Mouse (Mus musculus) gastrocnemius, postnatal 10 days (tissue): ENCODE measurements at regions not wholly inside any gene's neighbourhood (a gene's known extent, or its start where the extent isn't known, plus 50 kb on each side); places are given as distances from the start of the nearest gene placed in this dataset.

Experiments
- DNase-seq: peaks from one replicate; pipeline ENCODE4 v3.0.0; 2021; ENCODE audit warnings: mixed read lengths

DNA sequence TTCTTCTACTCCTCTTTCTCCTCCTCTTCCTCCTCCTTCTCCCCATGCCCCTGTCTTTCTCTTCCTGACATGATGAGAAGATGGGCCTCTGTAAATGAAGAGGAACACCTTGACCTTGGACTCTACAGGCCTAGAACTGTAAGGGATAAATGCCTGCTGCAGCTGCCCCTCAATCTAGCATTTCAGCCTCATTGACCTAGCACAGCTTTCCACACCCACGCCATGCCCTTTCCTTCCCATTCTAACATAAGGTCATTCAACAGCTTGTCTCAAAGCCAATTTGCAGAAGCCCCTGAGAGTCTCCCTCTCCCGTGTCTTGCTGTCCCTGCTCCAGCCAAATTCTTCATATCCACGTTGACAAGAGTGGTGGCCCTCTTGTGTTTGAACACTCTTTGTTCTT is 63.8 kb upstream of the Dscam start:
- no peak for DNase-seq

DNA sequence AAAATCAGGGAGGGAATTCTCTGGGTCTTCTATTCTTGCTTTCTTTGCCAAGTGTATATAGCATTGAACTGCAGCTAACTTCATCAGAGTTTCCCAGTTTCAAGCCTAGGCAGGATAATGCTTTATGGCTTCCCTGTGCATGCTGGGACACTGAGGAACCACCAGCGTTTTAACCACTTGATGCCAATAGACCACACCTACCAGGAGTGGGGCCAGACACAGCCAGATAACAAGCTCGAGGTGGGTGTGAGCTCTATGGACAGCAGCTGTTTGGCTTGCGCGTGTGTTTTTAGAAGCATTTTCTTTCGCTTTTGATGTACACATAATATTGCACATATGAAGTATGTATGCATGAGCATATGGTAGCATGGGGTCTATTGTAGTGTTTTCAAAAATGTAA is 69.1 kb upstream of the Dscam start:
- DNase-seq = no peak

- no peak for DNase-seq
Observed at GRCm38 (mm10) chr16:97240085-97240484, 69.5 kb upstream of the Dscam start.

DNA sequence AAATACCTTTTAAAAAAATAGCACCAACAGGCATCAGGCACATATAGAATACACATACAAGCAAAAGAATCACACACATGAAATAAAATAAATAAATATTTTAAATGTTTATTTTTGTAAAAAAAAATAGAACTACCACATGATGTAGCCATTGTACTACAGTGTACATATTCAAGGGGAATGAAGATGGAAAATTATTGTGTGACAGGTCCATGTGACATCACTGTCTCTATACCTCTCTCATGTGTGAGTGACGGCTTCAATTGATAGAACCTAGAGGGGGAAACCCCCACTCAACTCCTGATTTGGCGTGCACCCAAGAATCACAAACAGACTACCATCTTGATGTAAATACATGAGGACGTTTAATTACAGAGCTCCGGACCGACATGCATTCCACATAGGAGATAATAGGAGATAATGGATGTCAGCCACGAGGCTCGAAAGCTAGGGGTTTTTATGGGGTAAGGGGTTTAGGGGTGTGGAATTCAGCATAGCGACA is 70.4 kb upstream of the Dscam start:
- no peak for DNase-seq

GRCm38 (mm10) chr16:97241639-97242038 is 71.1 kb upstream of the Dscam start:
- no peak for DNase-seq

- DNase-seq = no peak
Observed at GRCm38 (mm10) chr16:97250488-97250887, 79.9 kb upstream of the Dscam start.

DNA sequence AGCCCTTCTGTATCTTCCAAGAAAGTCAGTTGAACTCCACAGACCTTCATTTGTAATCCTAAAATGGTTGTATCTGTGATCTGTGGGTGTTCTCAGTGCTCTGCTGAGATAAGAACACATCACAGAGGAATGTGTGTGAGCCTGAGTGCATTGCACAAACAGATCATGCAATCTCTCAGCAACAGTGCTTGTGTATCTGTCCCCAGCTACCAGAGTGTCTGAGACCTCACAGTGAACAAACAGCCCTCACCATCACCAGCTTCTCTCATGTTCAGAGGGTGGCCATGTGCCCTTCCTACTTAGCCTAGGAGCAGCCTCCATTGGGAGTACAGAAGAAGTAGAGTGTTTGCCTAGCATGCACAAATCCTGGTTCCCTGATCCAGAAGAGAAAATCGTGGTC is 82.0 kb upstream of the Dscam start:
- no peak for DNase-seq

DNA sequence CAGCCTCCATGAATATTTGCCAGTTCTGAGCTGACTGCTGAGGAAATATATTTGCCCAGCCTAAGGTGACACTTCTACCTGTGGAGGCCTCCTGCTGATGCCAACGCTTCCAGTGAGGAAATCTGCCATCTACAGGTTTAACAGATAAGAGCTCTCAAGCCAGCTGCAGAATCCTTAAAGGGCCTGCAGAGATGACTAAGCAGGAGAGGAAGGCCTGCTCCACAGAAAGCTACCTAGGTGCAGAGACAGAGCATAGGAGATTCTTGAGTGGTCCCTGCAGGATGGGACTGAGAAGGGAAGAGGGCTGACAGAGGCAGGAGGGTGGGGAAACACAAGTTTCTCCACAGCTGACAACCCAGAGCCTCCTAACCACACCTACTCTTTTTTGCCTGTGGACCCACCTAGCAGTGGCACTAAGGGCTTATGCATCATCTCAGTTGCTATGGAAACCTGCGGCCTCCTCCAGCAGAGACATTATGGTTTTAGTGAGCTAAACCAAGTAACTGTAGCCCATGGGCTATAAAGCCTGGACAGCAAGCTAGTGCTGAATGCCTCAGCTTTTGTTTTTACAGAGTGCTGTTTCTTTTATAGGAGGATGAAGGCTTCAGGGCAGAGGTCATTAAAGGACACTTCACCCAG is 82.6 kb upstream of the Dscam start:
- DNase-seq = no peak

- DNase-seq = no peak
Observed at GRCm38 (mm10) chr16:97258821-97259220, 88.3 kb upstream of the Dscam start.

DNA sequence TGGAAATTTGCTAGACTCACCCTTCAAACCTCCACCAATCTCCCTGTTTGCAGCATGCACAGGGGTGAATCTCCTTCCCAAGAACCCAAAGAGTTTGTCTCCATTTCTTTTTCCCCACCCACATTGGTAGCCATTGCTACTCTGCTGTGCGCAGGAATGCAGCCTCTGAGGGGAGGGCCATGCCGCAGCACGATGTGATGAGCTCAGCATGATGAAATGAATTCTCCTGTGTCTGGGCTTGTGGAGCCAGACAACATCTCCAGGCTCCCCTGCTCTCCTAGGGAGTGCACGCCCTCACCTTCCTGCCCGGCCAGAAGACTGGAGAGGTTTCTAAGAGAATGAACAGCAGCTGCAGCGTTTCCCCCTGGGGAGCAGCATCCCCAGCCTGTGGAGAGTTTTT is 92.9 kb upstream of the Dscam start:
- no peak for DNase-seq

GRCm38 (mm10) chr16:97270417-97271133 is 86.0 kb upstream of the Bace2 start:
- DNase-seq = no peak

DNA sequence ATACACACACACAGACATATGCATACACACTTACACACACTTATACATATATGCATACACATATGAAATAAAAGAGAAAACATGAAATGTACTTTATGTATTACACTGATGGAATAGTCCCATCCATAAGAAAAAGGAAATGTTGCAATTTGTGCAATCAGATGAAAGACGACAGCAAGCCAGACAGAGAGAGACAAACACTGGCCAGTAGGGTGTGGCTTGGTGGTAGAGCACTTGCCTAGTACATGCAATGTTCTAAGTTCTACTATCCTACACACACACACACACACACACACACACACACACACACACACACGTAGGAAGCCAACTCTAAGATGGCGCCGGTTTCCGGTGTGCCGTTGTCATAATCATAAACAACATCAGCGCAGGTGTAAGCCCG is 85.3 kb upstream of the Bace2 start:
- DNase-seq = no peak

DNA sequence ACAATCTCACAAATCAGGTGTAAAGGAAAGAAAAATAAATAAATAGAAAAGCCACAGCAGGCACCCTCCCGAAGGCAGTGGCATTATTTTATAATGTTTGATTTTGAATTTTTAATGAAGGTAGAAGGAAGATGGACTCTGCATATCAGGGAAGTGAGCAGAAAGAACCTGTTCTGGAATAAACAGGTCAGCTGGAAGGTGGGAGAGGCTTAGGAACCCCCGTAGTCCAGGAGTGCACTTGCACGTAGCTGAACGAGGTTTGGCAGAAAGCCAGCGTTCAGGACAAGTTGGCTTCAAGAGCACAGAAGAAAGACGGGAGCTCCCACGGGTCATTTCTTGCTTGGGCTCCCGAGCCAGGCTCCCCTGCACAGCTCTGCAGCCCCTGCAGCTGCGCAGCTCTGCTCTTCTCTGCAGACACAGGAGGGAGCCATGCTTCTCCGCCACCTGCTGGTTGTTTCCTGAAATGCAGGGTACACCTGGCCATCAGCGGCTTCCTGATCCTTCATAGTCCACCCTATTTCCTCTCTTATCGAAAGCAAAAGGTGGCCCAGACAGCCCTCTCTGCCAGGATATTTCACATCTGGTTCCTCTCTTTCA is 84.4 kb upstream of the Bace2 start:
- DNase-seq = peak; percentile 71

DNA sequence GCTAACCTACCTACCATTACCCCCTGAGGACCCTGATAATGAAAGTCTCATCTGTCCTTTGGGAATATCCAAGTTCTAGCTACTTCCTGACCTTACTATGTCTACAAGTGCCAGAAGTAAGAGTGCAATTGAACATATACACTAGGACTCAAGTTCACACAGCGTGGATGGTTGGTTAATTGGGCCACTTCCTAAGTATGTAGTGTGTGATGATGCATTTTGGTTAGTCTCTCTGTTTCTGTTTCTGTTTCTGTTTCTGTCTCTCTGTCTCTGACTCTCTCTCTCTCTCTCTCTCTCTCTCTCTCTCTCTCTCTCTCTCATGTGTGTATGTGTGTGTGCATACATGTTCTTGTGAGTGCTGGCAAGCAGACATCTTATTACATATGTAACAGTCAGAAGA is 77.6 kb upstream of the Bace2 start:
- DNase-seq = no peak

- no peak for DNase-seq
Observed at GRCm38 (mm10) chr16:97281615-97282110, 74.9 kb upstream of the Bace2 start.

GRCm38 (mm10) chr16:97282943-97283342 is 73.6 kb upstream of the Bace2 start:
- no peak for DNase-seq

DNA sequence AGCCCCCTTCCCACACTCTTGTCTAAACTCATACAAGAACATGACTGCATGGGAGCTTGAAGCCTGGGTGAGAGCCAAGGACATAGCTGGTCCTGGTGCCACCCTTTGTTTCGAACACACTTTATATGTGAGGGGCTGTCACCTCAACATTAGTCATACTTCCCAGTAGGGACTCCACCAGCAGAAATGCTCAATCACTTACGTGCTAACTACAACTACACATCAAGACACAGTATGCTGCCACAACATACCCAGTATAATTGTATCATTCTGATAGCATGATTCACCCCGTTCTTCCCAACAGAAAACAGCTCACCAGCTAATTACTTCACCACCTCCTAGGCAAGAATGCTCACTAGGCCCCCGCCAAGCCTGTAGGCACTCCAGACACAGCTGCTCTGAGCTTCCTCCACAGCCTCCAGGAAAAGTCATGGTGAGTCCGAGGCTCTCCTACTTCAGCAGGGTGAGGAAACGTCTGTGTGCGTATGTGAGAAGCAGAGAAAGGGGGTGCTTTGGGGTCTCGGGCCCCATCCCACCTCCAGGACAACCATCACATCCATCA is 70.6 kb upstream of the Bace2 start:
- DNase-seq = no peak

GRCm38 (mm10) chr16:97286717-97287116 is 69.8 kb upstream of the Bace2 start:
- DNase-seq = peak; percentile 57

DNA sequence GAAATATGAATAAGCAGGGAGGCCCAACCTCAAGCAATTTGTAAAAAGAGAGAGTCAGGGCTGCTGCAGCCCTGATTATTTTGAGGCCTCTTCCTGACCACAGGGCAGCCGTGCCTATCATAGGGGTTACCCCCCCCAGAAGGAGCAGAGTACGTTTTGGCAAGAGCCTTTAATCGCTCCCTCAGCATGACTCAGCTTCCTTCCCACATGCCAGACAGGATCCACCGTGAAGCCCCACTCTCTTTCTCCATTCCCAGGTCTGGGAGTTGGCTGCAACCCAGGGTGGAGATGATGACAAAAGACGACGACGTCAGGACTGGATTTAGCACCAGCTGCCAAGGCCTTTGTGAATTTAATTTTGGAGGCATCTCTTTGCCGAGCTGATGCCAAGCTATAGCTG is 67.9 kb upstream of the Bace2 start:
- DNase-seq = peak; percentile 17

DNA sequence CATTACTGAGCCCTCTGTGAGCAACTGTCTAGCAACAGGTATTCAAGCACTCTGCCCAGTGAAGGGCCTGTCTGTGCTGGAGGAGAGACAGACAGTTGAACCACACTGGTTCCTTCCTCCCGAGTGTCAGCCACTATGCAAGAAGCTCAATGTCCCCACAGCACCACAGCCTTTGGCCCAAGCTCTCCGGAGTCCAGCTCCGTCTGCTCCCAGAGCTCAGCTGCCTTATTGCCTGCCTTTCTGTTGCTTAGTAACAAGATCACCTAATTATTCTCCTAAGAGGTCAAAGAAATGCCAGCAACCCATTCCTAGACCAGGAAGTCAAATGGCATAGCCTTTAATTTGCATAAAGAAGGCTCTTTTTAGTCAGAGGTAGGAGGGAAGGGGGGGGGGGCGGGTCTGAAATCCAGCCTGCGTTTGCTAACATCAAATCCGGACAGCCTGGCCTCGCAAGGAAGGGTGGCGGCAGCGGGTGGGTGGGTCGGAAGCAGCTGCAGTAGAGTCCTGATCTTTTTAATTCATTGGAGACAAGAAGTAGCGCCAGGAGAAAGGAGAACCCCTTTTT is 64.0 kb upstream of the Bace2 start:
- no peak for DNase-seq

- peak; percentile 77 for DNase-seq
Observed at GRCm38 (mm10) chr16:97293273-97293672, 63.3 kb upstream of the Bace2 start.

DNA sequence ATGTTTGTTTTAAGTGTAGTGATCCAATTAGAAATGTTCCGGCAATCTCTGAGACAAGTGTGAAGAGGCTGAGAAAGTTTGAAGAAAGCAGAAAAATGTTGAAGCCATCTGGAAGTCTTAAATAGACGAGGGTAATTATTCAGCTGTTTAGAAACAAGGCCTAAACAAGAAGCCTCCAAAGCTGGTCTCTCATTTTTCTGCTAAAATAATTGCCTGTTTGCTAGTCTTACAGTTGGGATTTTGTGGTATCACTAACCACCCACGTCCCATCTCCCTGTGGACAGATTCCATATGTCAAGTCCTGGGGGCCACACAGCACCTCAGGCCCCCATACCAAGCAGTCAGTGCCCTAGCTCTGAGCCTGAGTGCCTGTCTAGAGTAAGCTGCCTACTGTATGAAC is 59.4 kb upstream of the Bace2 start:
- DNase-seq = no peak
